Mouse (Mus musculus) neural tube, embryonic 14.5 days (tissue): ENCODE measurements around the gene Carhsp1. TPM values are rescaled to one million over a fixed set of nuclear protein-coding genes. Genes with fewer than 3 reads are reported as not detected.
A peak's percentile ranks its signal among the peaks of the same experiment; 100 is the strongest.

ENCODE experiments used
- ATAC-seq: fragments of 200-750 bp; cut with Nextera tagmentation; 2 replicates; pipeline ENCODE4 v1.8.0; 2017; ENCODE audit warnings: low read depth, mild to moderate bottlenecking, moderate TSS enrichment, moderate library complexity
- H3K27ac ChIP-seq: fragments of 300-500 bp; sonication (generic); 2 replicates; pipeline ENCODE4 v1.5.1; 2014; ENCODE audit warnings: low read depth, mild to moderate bottlenecking, control low read depth, low read length, moderate library complexity, mixed read lengths
- H3K27me3 ChIP-seq: fragments of 300-500 bp; sonication (generic); 2 replicates; pipeline ENCODE4 v1.6.1; 2014; ENCODE audit warnings: low read length; ENCODE audit not compliant: control insufficient read depth, insufficient read depth
- H3K36me3 ChIP-seq: fragments of 300-500 bp; sonication (generic); 2 replicates; pipeline ENCODE4 v1.6.1; 2014; ENCODE audit warnings: low read length, mixed read lengths; ENCODE audit not compliant: control insufficient read depth, insufficient read depth
- H3K4me1 ChIP-seq: fragments of 300-500 bp; sonication (generic); 2 replicates; pipeline ENCODE4 v1.6.1; 2014; ENCODE audit warnings: low read length; ENCODE audit not compliant: control insufficient read depth, insufficient read depth
- H3K4me2 ChIP-seq: fragments of 300-500 bp; sonication (generic); 2 replicates; pipeline ENCODE4 v1.6.1; 2014; ENCODE audit warnings: mild to moderate bottlenecking, low read depth, low read length, control low read depth
- H3K4me3 ChIP-seq: fragments of 300-500 bp; sonication (generic); 2 replicates; pipeline ENCODE4 v1.5.1; 2014; ENCODE audit warnings: low read depth, low read length, control low read depth, mixed read lengths
- H3K9ac ChIP-seq: fragments of 300-500 bp; sonication (generic); replicated peaks from 2 replicates; pipeline ENCODE4 v1.6.1; 2014; ENCODE audit warnings: low read depth, mild to moderate bottlenecking, control low read depth, low read length, mixed read lengths
- H3K9me3 ChIP-seq: fragments of 300-500 bp; sonication (generic); 2 replicates; pipeline ENCODE4 v1.6.1; 2016; ENCODE audit warnings: low read length; ENCODE audit not compliant: control insufficient read depth
- WGBS: fragments of 180-500 bp; shearing (Covaris S2); extraction: QIAGEN DNeasy Blood & Tissue Kit; methylation state at CpG from one replicate; pipeline ENCODE4 v1.1.7; 2014; 5-methylcytosine and 5-hydroxymethylcytosine counted together
- polyA plus RNA-seq: library from polyadenylated mRNA; unstranded; fragments of >200 nt; fragmentation: Nextera tagmentation; extraction: Ambion mirVana; gene quantifications from 2 replicates; pipeline ENCODE4 v1.2.1, GENCODE M21; 2014

Gene Carhsp1
- 58.5 and 73.7 TPM in 2 replicates for polyA plus RNA-seq

DNA sequence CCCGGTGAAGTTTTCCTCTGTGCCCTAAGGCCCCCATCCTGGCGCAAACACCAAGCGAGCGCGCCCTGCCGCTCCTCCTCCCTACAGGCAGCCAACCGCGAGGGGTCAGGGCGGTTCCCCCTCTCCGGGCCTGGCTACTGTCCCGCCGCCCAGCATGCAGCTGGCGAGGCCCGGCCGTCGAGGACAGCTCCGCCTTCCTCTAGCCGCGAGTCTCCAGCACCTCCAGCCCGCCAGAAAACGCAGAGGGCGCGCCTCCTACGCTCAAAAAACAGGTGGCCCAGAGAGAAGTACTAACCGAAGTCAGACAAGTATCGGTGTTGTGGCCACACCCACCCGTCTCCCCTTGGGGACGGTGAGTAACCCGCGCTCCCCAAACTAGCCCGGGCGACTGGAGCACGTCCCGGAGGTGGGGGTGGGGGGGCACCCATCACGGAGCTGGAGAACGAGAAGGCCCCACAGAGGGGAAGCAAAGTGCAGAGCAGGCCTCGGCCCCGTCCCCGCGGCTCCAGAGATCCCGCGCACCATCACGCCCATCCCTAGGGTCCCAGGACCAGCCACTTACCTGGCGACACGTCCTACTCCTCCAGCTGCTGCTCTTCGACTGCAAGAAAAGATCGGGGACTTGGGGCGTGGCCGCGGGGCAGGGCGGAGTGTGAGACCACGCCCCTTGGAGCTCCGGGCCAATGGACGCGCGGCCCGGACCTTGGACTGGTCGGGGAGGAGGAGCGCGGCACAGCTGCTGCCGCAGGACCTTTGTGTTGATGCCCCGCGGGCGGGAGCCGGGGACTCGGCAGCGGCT, at the start of gene Carhsp1:
Gene Carhsp1, minus strand, starts transcription at position 605 of the 799 bp plus-strand sequence.
- Histone ChIP-seq H3K9me3 (no peaks in the 10 kb centered on the region), H3K4me3 (peak within 1 kb of the TSS; percentile 89), H3K27me3 (no peaks in the 10 kb centered on the region), H3K9ac (peak within 1 kb of the TSS; percentile 80), H3K4me1 (peaks cover 35% of the 10 kb centered on the region), H3K36me3 (no peaks in the 10 kb centered on the region), H3K4me2 (peak within 1 kb of the TSS; percentile 89), H3K27ac (peak within 1 kb of the TSS; percentile 79)
- WGBS = under 1% methylated on average over 63 of the region's 67 CpGs
- ATAC-seq = peak; percentile 93

DNA sequence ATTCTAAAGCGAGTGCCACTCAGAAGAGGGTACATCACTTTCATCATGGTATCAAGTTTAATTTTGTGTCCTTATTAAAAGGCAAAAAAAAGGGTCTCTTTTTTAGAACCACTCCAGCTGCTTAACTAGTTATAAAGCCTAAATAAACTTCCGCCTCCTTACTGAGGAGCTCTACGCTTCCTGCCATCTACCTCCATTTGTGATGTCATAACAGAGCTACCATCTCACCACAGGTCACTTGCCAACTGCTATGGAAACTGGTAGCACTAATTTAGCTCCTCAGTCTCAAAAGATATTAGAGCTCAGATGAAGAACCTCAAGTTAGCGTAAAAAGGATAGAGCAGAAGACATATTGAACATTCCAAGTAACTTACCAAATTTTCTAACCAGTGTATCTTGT, 48.5 kb upstream of the Carhsp1 start:
- H3K4me1 ChIP-seq = no peaks in the 10 kb centered on the region
- H3K4me3 ChIP-seq = no peak overlapping the region
- no peak overlapping the region for H3K9ac ChIP-seq
- H3K27me3 ChIP-seq = no peaks in the 10 kb centered on the region
- H3K9me3 ChIP-seq = no peaks in the 10 kb centered on the region
- 0 out of 2 replicates have a peak, but pooled peaks cover 4% of the 10 kb centered on the region for H3K36me3 ChIP-seq
- no peak for ATAC-seq
- no peak overlapping the region for H3K27ac ChIP-seq
- H3K4me2 ChIP-seq = no peak overlapping the region
- 97% methylated on average over 4 of the region's 4 CpGs for WGBS

DNA sequence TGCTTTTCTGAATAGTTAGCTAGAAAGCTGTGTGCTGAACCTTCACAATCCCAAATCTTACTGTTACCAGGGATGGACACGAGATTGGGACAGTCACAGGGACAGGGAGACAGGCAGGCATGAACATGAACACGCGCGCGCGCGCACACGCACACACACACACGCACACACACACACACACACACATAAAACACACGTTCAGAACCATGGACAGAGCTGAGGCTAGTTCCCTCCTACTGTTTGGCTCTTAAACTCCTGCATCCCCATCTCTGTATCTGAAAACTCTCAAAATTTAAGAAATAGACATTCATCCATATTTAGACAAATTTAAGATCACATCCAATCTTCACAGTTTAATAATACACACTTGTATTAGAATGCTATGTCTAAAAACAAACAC, 45.8 kb upstream of the Carhsp1 start:
- Histone ChIP-seq H3K4me2 (no peak overlapping the region), H3K27me3 (no peaks in the 10 kb centered on the region), H3K4me1 (0 out of 2 replicates have a peak, but pooled peaks cover 3% of the 10 kb centered on the region), H3K27ac (no peak overlapping the region), H3K36me3 (peaks cover 16% of the 10 kb centered on the region), H3K9ac (no peak overlapping the region), H3K9me3 (no peaks in the 10 kb centered on the region), H3K4me3 (no peak overlapping the region)
- 93% methylated on average over 10 of the region's 10 CpGs for WGBS
- no peak for ATAC-seq

DNA sequence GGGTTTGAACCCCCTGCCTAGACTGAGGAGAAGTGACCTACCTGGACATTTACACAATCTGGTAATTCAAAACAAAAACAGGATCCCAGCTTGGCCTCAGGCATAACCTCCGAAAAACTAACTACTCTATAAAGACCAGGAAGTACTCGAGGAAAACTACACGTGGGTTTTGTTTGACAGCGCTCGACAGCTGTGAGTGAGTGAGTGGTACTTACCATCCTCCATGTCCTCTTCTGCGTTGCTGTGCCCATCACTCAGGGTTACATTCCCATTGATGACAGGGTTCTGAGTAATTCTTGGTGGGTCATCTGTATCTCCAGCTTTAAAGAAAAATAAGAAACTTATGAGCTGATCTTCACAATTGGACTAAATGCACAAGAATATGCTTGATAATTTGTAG, 44.3 kb upstream of the Carhsp1 start:
- 82% methylated on average over 6 of the region's 6 CpGs for WGBS
- Histone ChIP-seq H3K4me3 (no peak overlapping the region), H3K27ac (no peak overlapping the region), H3K36me3 (peaks cover 18% of the 10 kb centered on the region), H3K27me3 (no peaks in the 10 kb centered on the region), H3K9ac (no peak overlapping the region), H3K4me1 (0 out of 2 replicates have a peak, but pooled peaks cover 3% of the 10 kb centered on the region), H3K9me3 (no peaks in the 10 kb centered on the region), H3K4me2 (no peak overlapping the region)
- ATAC-seq = no peak

DNA sequence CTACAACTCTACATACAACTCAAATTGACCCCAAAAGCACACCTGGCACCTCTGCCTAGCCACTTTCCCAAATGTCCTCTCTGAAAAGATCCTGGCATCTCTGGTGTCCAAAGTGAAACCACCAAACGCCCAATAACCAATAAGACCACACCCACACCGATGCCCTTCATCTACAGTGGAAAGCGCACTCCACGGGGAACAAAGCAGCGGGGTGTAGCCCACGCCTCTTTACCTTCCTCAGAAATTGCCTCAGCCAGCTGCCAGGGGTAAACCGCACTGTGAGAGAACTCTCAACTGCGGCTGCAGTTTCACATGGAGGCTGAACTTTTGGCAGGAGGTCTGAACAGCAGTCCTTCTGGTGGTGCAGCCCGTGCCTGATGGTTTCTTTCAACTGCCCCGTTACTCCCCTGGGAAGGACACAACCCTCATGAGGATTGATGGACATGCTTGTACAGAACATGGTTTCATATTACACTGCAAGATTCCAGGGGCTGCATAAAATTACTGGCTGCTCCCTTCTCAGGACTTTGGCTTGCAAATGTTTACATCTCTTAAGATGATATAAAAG, 43.6 kb upstream of the Carhsp1 start:
- H3K36me3 ChIP-seq = peaks cover 21% of the 10 kb centered on the region
- no peak overlapping the region for H3K4me2 ChIP-seq
- H3K9me3 ChIP-seq = no peaks in the 10 kb centered on the region
- 0 out of 2 replicates have a peak, but pooled peaks cover 3% of the 10 kb centered on the region for H3K4me1 ChIP-seq
- 76% methylated on average over 10 of the region's 10 CpGs for WGBS
- H3K27me3 ChIP-seq = no peaks in the 10 kb centered on the region
- ATAC-seq = no peak
- H3K9ac ChIP-seq = no peak overlapping the region
- no peak overlapping the region for H3K27ac ChIP-seq
- no peak overlapping the region for H3K4me3 ChIP-seq

DNA sequence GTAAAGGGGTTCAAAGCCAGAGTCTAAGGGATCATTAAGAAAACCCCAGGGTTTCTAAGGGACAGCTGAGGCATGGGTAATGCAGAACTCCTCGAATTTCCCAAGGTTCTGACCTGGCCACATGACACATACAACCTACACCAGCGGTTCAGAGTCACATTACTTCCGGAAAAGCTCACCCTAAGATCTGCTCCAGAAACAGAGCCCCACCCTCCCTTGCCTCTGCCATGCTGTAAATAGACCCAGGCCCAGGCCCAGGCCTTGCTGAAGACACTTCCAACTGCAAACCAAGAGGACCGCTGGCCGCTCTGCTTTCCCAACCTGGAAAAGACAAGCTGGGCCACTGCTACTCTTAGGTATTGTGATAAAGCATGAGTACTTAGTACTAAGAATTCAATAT, 42.9 kb upstream of the Carhsp1 start:
- 90% methylated on average over 5 of the region's 5 CpGs for WGBS
- no peak overlapping the region for H3K4me3 ChIP-seq

DNA sequence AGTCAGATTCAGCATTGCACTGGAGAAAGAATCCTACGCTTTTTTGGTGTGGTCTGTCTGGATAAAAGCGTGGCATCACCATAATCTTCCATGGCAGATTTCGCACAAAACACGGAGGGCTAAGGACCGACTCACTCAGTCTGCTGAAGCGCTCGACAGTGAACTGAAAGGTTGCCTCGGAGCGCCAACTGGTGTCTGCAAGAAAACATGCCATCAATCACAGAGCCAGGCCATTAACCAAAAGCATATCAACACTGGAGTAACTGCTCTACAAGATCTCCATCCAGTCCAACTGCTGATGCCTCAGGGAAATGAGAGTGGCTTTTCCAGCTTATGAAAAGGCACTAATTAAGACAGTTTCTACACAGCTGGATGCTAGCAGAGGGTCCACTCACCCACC, 40.0 kb upstream of the Carhsp1 start:
- ATAC-seq = peak; percentile 54; the same call in 1 of the 2 replicates
- H3K4me1 ChIP-seq = 0 out of 2 replicates have a peak, but pooled peaks cover 3% of the 10 kb centered on the region
- H3K27me3 ChIP-seq = no peaks in the 10 kb centered on the region
- H3K9me3 ChIP-seq = no peaks in the 10 kb centered on the region
- 28% methylated on average over 9 of the region's 9 CpGs for WGBS
- no peak overlapping the region for H3K27ac ChIP-seq
- no peak overlapping the region for H3K9ac ChIP-seq
- no peak overlapping the region for H3K4me3 ChIP-seq
- peaks cover 48% of the 10 kb centered on the region for H3K36me3 ChIP-seq
- H3K4me2 ChIP-seq = no peak overlapping the region

More for the DNA sequence above, 42.9 kb upstream of the Carhsp1 start:
- Histone ChIP-seq H3K36me3 (peaks cover 27% of the 10 kb centered on the region), H3K9me3 (no peaks in the 10 kb centered on the region), H3K27me3 (no peaks in the 10 kb centered on the region), H3K4me1 (0 out of 2 replicates have a peak, but pooled peaks cover 3% of the 10 kb centered on the region), H3K27ac (no peak overlapping the region), H3K4me2 (no peak overlapping the region), H3K9ac (no peak overlapping the region)
- no peak for ATAC-seq

DNA sequence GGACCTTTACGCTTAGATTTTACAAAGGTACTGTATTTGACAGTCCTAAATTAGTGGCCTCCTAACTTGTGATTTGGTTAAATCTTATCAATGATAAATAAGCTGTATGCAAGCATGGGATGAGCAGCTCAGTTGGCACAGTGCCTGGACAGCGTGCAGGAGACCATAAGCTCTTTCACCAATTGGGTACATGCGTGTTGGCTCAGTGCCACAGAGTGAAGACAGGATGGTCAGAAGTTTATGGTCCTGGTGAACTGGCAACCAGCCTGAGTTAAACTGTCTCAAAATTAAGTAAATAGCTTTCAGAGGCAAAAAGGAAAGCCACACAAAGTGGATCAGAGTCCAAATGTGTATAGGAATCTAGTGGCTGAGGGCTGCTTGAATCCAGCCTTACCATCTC, 28.6 kb upstream of the Carhsp1 start:
- peaks cover 86% of the 10 kb centered on the region for H3K36me3 ChIP-seq

DNA sequence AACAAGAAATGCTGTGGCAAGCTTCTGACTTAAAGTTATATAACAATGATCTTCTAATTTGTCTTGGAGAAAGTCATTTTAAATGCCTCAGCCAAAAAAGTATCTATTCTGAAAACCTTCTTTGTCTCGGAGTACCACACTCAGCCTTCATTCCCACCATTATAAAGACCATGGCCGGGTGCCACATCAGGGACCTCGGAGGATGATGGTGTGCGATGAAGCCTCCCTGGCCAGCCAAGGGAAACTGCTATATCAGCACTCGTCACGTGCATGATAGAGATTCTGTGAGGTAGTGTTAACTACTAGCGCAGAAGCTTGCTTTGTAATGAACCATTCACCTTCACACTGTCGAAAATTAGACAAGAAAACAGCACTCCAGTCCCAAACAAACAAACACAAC, 27.6 kb upstream of the Carhsp1 start:
- Histone ChIP-seq H3K4me3 (no peak overlapping the region), H3K27ac (no peak overlapping the region), H3K36me3 (peaks cover 91% of the 10 kb centered on the region), H3K4me1 (no peaks in the 10 kb centered on the region), H3K27me3 (no peaks in the 10 kb centered on the region), H3K4me2 (no peak overlapping the region), H3K9me3 (no peaks in the 10 kb centered on the region), H3K9ac (no peak overlapping the region)
- 90% methylated on average over 8 of the region's 8 CpGs for whole genome bisulfite sequencing
- ATAC-seq = no peak

More for the DNA sequence above, 28.6 kb upstream of the Carhsp1 start:
- H3K9ac ChIP-seq = no peak overlapping the region
- H3K4me3 ChIP-seq = no peak overlapping the region
- no peaks in the 10 kb centered on the region for H3K9me3 ChIP-seq
- H3K27ac ChIP-seq = no peak overlapping the region
- no peaks in the 10 kb centered on the region for H3K27me3 ChIP-seq
- 84% methylated on average over 3 of the region's 3 CpGs for WGBS
- H3K4me2 ChIP-seq = no peak overlapping the region
- H3K4me1 ChIP-seq = no peaks in the 10 kb centered on the region
- no peak for ATAC-seq
